9 mouse cellular contexts compared by ENCODE assay signal in genomic region chr15:98968701-98969371, GRCm38 (mm10). TPM values are rescaled to one million over a fixed set of nuclear protein-coding genes. Genes with fewer than 3 reads are reported as not detected.
DNase-seq lines count a peak whose midpoint lies in the region; ATAC-seq lines count a peak whose summit lies in the region.
"Had no signal": no experiment of that assay in that cellular context is flagged by ENCODE, and none has a peak within 500 bp of the region (broad histone marks: within the 10 kb centered on the region; RNA-seq: fewer than 3 reads in every experiment).

No protein-coding gene starts in this region.

- no peak overlapping the region for H3K9ac ChIP-seq in liver, embryonic 12.5 days
- H3K9ac ChIP-seq in forebrain, embryonic 15.5 days (replicated peaks): peak overlapping the region; percentile 40
- peak overlapping the region; percentile 50 for H3K9ac ChIP-seq in midbrain, embryonic 14.5 days (replicated peaks; ENCODE audit: low read length)
- H3K9ac ChIP-seq: liver, embryonic 14.5 days had no signal

- H3K4me1 ChIP-seq in liver, embryonic 12.5 days: peaks cover 21% of the 10 kb centered on the region
- H3K4me1 ChIP-seq in forebrain, embryonic 15.5 days: peaks cover 44% of the 10 kb centered on the region
- H3K4me1 ChIP-seq in midbrain, embryonic 14.5 days (ENCODE audit: control insufficient read depth, insufficient read depth, low read length): peaks cover 42% of the 10 kb centered on the region

- H3K27ac ChIP-seq in liver, embryonic 12.5 days: no peak overlapping the region
- H3K27ac ChIP-seq in forebrain, embryonic 15.5 days (replicated peaks): peak overlapping the region; percentile 95
- H3K27ac ChIP-seq in midbrain, embryonic 14.5 days (replicated peaks; ENCODE audit: low read depth, low read length): peak overlapping the region; percentile 98
- H3K27ac ChIP-seq: liver, embryonic 14.5 days had no signal

- no peak for ATAC-seq in liver, embryonic 12.5 days
- peak; percentile 76 for ATAC-seq in forebrain, embryonic 15.5 days (replicated peaks)
- peak; percentile 89 for ATAC-seq in midbrain, embryonic 14.5 days (ENCODE audit: low FRiP score, low TSS enrichment)

- no peak overlapping the region for H3K4me2 ChIP-seq in liver, embryonic 12.5 days
- peak overlapping the region; percentile 33 for H3K4me2 ChIP-seq in forebrain, embryonic 15.5 days (replicated peaks)
- peak overlapping the region; percentile 61 for H3K4me2 ChIP-seq in midbrain, embryonic 14.5 days (ENCODE audit: low read length)

- 34% methylated on average over 12 of the region's 12 CpGs for WGBS in liver, embryonic 12.5 days (ENCODE audit: insufficient replicate concordance)
- WGBS in forebrain, embryonic 15.5 days: 2% methylated on average over 12 of the region's 12 CpGs
- WGBS in midbrain, embryonic 14.5 days: 1% methylated on average over 12 of the region's 12 CpGs

- no peaks in the 10 kb centered on the region for H3K9me3 ChIP-seq in liver, embryonic 12.5 days (replicated peaks)
- no peaks in the 10 kb centered on the region for H3K9me3 ChIP-seq in forebrain, embryonic 15.5 days
- H3K9me3 ChIP-seq in midbrain, embryonic 14.5 days (ENCODE audit: control insufficient read depth, low read length): peaks cover 2% of the 10 kb centered on the region; the same call in 1 of the 2 replicates

- peak; percentile 28 for DNase-seq in liver
- DNase-seq in cerebellum, adult 11 months: peak; percentile 75
- peak; percentile 67 to 76 for DNase-seq in kidney, postnatal 4 days
- DNase-seq in midbrain, embryonic 14.5 days: peak; percentile 95
- peak; percentile 45 for DNase-seq in yolk sac, embryonic 10.5 days (ENCODE audit: low spot score)
- DNase-seq in urinary bladder, postnatal 4 days (ENCODE audit: low spot score in 2 of 2): no peak

- peaks cover 17% of the 10 kb centered on the region for H3K27me3 ChIP-seq in liver, embryonic 12.5 days (replicated peaks)
- H3K27me3 ChIP-seq in forebrain, embryonic 15.5 days: no peaks in the 10 kb centered on the region
- no peaks in the 10 kb centered on the region for H3K27me3 ChIP-seq in midbrain, embryonic 14.5 days (ENCODE audit: control insufficient read depth, insufficient read depth, low read length)

- H3K4me3 ChIP-seq in liver, embryonic 12.5 days: no peak overlapping the region
- 0 out of 2 replicates have a peak overlapping the region, but pooled peaks have one; percentile 3 for H3K4me3 ChIP-seq in forebrain, embryonic 15.5 days
- peak overlapping the region; percentile 14; the same call in 1 of the 2 replicates for H3K4me3 ChIP-seq in midbrain, embryonic 14.5 days (replicated peaks; ENCODE audit: low read depth, low read length)

- no peaks in the 10 kb centered on the region for H3K36me3 ChIP-seq in liver, embryonic 12.5 days
- no peaks in the 10 kb centered on the region for H3K36me3 ChIP-seq in forebrain, embryonic 15.5 days
- no peaks in the 10 kb centered on the region for H3K36me3 ChIP-seq in midbrain, embryonic 14.5 days (ENCODE audit: control insufficient read depth, insufficient read depth, low read length)

RNA-seq across cellular contexts. Expression of gene Tuba1a, which starts 15.3 kb away (rescaled TPM):
- 180 and 181 TPM in 2 replicates for polyA plus RNA-seq in liver, embryonic 12.5 days (2016; fragmentation: Nextera tagmentation; extraction: Ambion mirVana)
- 14,933 and 15,115 TPM in 2 replicates for polyA plus RNA-seq in forebrain, embryonic 15.5 days (2015; fragmentation: Nextera tagmentation; extraction: Ambion mirVana)
- polyA plus RNA-seq in midbrain, embryonic 14.5 days (2014; fragmentation: Nextera tagmentation; extraction: Ambion mirVana): 17,220 and 18,751 TPM in 2 replicates

RNA-seq across cellular contexts. Expression of gene Gm49450, which starts 15.5 kb away (rescaled TPM):
- not detected in 2 replicates for polyA plus RNA-seq in liver, embryonic 12.5 days (2016; fragmentation: Nextera tagmentation; extraction: Ambion mirVana)
- polyA plus RNA-seq in forebrain, embryonic 15.5 days (2015; fragmentation: Nextera tagmentation; extraction: Ambion mirVana): not detected in 2 replicates
- not detected in 2 replicates for polyA plus RNA-seq in midbrain, embryonic 14.5 days (2014; fragmentation: Nextera tagmentation; extraction: Ambion mirVana)

RNA-seq across cellular contexts. Expression of gene Tuba1b, which starts 34.5 kb away (rescaled TPM):
- polyA plus RNA-seq in liver, embryonic 12.5 days (2016; fragmentation: Nextera tagmentation; extraction: Ambion mirVana): 1,333 and 1,388 TPM in 2 replicates
- polyA plus RNA-seq in forebrain, embryonic 15.5 days (2015; fragmentation: Nextera tagmentation; extraction: Ambion mirVana): 1,138 and 1,204 TPM in 2 replicates
- 1,095 and 1,120 TPM in 2 replicates for polyA plus RNA-seq in midbrain, embryonic 14.5 days (2014; fragmentation: Nextera tagmentation; extraction: Ambion mirVana)

RNA-seq across cellular contexts. Expression of gene Lmbr1l, which starts 50.8 kb away (rescaled TPM):
- 4.4 and 4.6 TPM in 2 replicates for polyA plus RNA-seq in liver, embryonic 12.5 days (2016; fragmentation: Nextera tagmentation; extraction: Ambion mirVana)
- polyA plus RNA-seq in forebrain, embryonic 15.5 days (2015; fragmentation: Nextera tagmentation; extraction: Ambion mirVana): 43.2 and 45.2 TPM in 2 replicates
- 11.2 and 19.4 TPM in 2 replicates for polyA plus RNA-seq in midbrain, embryonic 14.5 days (2014; fragmentation: Nextera tagmentation; extraction: Ambion mirVana)

Comparison
In these comparisons a context has a peak if more than half of its experiments do, and no peak if none do; other contexts are left out.
1. DNase-seq: peak in liver (single experiment), cerebellum, adult 11 months (single experiment), kidney, postnatal 4 days (2 of 2), midbrain, embryonic 14.5 days (single experiment) and yolk sac, embryonic 10.5 days (single experiment); none in urinary bladder, postnatal 4 days (0 of 2).
2. RNA of gene Tuba1a, which starts 15.3 kb away (polyA plus RNA-seq): 17,220 to 18,751 TPM in midbrain, embryonic 14.5 days and 14,933 to 15,115 TPM in forebrain, embryonic 15.5 days; 180 to 181 TPM in liver, embryonic 12.5 days; every median in the first group is over 10 times any median in the second.